Mouse (Mus musculus) cerebellum, postnatal 10 days (tissue): Measurements from ENCODE around the gene Lgi2.

Experiments used
- DNase-seq, 2 experiments: peaks; one replicate each; pipeline ENCODE4 v3.0.0; 2021; ENCODE audit warnings: mixed read lengths in 2 of 2

The Lgi2 gene

DNA sequence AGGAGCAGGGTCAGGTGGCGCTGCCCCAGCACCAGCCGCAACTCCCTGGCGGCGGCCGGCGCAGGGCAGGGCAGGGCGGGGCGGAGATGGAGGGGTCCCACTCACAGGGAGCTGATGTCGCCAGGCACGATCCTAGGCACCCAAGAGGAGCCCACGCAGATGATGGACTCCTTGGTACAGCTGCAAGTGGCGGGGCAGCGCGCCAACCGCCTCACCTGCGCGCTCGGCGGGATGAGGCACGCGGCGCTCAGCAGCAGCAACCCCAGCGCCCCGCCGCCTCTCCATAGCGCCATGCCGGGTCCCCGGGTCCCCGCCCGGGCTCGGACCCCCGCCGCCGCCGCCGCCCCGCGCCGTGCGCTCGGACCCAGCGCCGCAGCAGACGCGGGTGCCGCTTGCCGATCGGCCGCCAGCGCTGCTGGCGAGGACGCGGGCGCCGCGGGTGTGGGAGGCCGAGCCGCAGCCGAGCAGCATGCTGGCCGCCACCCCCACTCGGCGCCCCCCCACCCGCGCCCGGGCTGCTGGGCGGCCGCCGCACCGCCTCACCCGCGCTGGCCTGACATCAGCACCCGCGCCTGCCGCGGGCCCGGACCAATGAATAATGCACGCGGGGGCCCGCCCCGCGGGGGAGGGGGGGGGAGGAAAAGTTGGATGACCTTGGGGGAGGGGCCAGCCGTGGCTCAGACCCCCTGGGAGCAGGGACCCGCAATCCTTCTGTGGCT lies at the start of gene Lgi2:
Lgi2 (minus strand) TSS at position 650 of the 719 bp plus-strand sequence.
- DNase-seq, result peak; percentile 72 to 75

DNA sequence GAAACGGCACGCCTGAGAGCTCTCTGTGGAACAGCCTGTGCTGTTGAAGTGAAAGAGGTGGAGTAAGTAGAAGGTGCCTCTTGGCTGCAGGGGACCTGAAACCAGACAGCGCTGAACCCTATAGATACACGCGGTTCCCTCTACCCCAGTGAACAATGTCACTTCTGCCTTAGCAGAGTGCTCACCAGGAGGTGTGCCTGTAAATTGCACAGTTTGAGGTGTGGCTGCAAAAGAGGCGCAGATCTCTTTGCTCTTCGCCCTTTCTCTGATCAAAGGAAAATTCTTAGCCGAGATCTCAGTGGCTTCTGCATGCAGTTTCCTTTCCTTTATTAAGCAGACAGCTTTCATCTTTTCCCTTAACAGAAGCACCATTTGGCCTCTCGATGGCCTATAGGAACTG lies 49.2 kb upstream of the Lgi2 start:
- no peak for DNase-seq

DNA sequence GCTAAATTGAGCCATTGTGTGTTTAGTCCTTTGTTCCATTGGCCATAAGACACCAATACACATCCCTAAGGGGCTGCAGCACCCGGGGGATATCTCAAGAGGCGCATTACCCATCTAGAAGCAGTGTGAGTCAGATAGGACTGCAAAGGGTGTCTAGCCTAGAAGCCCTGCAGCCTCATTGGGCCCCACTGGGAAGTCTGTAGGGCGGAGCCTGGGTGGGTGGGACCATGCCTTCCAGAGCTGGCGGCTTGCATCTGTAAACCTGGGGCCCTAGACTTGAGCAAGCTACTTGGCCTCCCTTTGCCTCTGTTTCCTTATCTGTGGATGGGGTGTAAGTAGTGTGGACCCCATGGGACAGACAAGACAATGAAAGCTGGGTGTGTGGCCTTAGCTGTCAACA lies 48.4 kb upstream of the Lgi2 start:
- DNase-seq, result no peak

DNA sequence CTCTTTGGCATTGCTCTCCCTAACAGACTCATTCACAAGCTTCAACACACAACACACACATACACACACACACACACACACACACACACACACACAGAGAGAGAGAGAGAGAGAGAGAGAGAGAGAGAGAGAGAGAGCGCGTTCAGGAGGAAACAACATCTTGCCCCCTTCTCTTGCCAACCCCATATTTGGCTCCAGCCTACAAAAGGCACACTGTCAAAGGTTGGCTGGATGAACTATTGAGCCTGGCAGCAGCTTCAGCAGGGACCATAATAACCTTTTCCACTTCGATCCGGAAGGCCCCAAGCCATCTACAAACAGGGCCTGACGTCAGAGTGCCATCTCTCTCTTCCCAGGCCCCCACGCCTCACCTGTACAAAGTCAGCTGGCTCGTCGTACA lies 46.5 kb upstream of the Lgi2 start:
- peak; percentile 59 to 71 for DNase-seq

DNA sequence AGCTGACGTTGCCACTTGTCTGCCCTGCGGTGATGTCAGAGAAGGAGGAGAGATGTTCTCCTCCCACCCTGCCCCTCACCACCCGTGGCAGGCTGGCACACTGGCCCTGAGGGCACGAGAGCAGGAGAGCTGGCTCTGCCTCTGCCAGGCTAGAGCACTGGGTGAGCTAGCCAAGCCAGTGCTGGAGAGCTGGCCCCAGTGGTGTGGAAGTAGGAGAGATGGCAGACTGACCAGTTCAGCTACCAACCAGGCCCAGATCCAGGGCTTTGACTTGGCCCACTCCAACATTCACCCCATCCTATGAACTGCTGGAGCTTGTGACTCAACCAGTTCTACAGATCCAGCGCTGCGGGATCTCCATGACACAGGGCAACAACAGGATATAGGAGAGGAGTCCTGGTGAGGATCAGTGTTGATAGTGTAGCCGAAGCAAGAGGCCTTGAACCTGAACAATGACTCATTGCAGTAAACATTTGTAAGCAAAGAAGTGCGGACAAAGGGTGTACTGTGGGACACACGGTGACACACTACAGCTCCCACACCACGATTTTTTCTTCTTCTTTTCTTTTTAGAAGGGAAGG lies 45.1 kb upstream of the Lgi2 start:
- DNase-seq, result peak; percentile 47 to 68

DNA sequence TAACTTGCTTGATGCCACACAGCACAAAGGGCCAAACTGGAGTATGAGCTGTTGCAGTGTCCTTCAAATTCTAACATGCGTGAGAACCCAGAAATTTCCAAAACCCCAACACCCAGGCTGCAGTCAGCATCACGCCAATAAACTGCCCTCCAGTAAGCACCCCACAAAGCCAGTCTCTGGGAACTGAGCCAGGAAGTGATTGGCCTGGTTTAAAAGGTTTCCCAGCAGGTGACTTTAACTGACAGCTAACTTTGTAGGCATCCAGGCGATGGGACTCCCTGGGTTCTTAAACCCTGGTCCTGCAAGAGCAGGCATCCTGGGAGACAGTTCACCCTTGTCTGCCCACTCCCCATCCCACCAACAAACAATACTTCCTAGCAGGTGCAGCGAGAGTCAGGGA lies 44.0 kb upstream of the Lgi2 start:
- DNase-seq, result peak; percentile 47 to 49

DNA sequence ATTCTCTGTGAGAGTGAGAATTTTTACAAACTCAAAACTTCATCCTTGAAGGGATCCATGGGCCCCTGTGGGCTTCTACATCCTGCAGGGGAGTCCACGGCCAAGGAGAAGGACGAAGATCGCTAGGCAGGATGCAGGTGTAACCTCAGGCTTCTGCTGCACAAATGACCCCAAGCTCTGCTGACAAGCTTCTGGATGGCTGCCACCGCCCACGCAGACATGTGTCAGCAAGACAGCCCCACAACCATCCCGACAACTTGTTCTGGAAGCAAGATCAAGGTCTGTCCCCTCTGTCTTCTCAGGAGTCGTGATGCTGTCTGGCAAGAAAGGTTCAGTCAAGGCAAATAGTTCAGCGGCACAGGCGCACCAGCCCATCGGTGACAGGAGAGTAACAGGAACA lies 43.4 kb upstream of the Lgi2 start:
- peak; percentile 53 to 69 for DNase-seq

DNA sequence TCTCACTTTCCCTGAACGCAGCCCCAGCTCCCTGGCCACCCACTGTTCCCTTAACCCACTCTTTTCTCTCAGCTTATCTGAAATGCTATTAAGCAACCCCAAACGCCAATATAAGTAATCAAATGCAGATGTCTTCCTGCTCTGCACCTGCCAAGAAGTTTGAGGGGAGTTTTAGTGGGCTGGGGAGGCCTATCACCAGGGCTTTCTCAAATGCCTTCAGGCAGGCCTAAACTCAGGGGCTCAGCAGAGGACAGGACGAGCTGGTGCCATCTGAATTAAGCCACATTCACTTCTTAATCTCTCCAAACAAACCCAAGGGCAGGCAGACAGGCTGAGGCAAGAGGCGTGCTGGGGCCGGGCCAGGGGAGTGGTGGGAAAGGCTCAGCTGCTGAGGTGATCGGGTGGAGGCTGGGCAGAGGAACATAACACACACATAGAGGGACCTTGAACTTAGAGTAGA lies 38.4 kb upstream of the Lgi2 start:
- DNase-seq, result no peak

DNA sequence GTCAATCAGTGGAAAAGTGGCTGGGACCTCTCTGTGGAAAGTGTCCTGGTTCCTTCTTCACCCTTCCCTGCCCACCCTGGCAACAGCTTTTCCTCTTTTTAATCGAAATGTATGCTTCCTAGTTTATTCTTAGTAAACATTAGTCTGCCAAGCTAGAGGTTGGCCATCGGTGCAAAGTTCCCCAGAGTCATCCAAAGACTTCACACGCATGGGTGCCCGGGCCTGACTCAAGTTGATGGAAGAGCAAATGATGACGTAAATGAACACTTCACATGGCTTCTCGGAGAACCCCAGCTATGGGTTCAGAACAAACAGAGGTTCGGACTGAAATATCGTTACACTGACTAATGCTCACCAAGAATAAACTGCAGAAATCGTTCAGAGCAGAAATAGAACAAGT lies 24.4 kb upstream of the Lgi2 start:
- no peak for DNase-seq

DNA sequence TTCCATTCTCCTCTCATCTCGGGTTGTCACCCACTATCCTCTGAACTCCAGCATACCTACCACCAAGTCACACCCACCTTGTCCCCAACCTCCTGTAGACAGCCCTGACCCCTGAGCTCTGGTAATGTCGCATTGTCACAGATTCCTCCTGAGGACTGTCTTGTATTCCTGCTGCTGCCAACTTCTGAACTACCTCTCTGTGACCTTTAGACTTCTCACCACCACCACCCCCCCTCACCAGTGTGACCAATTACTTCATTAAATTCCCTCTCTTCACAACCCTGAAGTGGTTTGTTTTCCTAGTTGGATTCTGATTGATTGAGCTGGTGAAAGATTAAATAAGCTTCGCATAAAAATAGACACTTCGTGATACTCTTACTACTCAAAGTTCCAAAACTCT lies 22.4 kb upstream of the Lgi2 start:
- DNase-seq, result no peak

DNA sequence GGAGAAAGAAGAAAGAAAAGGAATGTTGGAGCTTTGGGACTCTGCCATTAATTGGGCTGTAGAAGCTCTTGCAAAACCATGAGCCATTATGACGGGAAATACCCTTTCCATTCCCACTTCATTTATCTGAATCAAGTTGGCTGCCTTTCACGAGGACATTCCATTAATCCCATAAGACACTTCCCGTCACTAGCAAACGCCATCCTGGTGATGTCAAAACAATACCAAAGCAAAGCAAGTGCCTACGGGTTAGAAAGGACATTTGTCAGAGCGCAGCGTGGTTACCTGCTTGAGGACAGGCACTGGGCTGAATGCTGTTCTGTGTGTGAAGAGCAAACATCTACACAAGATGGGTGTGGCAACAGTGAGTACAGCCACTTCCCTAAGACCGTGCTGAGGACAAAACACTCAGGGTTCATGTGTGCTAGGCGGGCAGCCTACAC lies 21.1 kb upstream of the Lgi2 start:
- DNase-seq, result no peak

DNA sequence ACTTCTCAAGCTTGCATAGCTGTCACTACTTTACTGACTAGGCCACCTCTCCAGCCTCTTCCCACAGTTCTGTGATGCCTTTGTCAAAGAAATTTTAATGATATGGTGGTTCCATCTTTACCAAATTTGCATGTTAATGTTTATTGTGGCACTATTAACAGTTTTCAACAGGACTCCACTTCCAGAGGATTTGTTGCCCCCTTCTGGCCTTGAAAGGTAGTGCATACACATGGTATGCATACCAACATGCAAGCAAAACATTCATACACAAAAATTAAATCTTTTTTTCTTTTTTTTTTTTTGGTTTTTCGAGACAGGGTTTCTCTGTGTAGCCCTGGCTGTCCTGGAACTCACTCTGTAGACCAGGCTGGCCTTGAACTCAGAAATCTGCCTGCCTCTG lies 6.3 kb upstream of the Lgi2 start:
- DNase-seq, result peak; percentile 11 to 33

DNA sequence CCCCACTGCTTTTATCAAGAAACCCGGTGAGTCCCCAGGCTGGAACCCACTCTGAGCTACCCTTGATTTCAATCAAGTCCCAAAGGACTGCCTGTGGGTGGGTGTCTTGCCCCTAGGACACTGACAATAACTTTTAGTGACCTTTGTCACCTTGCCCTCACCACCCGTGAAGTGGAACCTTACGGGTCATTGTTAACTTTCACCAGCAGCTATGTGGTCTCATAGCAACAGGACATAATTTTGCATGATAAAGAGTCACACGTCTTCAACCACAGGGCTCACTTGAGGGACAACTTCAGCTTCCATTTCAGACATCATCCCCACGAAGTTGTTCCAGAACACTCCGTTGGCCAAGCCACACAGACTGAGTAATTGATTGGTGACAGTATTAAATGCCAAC lies 4.5 kb upstream of the Lgi2 start:
- no peak for DNase-seq

DNA sequence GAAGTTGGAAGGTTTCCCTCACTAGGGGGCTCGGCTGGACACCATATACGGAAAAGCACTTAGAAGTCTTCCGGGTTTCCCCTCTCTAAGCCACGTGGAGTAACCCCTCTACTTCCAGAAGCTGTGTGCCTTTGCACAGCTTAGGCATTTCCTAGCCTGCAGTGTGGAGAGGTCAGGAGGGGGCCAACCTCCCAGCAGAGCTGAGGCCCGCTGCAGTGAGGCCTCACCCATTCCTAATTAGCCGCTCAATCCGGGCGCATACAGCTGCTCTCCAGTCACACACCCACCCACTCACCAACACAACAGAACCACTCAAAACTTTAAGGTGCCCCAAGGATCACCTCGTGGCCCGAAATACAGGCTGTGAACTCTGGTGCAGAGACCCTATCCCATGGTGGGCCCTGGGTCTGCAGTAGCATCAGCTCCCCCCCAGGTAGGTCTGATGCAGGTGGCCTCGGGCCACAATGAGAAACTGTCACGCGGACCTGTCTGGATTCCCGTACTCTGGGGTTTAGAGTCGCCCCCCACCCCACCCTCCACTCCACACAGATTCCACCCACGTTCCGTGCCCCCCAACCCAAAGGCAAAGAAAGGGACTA lies 949 bp downstream of the Lgi2 start:
- DNase-seq, result no peak

DNA sequence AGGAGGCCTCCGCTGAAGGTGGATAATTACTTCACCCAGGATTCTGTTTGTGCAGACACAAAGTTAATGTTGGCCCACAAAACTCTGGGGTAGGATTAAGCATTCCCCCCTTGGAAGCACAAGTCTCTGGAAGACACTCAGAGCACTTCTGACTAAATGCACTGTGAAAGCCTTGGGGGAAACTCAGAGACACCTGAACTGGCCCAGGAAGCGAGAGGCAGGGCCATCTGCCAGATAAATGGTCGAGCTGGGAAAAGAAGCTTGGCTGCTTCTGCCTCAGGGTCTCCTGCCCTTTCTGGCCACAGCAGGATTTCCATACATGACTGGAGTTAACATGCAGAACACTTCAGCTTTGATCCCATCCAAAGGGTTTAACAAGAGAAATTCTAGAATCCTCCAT lies 1.9 kb downstream of the Lgi2 start:
- DNase-seq, result peak; percentile 15 to 20

DNA sequence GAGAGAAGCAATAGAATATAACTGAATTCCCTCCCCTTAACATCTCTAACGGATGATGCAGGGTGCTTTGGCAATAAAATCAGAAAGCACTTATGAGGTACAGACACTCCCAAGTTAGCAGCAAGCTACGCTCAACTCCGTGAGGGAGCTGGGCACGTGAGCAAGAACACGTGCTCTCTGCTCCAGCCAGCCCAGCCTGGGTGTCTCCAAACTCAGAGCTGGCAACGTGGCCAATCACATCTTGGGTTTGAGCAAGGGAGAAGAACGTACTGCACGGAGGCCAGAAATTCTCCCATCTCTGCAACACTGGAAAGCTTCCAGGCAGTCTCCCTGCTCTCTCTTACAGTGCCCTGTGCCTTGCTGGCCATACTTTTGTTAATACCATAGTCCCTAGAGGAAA lies 6.0 kb downstream of the Lgi2 start:
- DNase-seq, result peak; percentile 31 to 43

DNA sequence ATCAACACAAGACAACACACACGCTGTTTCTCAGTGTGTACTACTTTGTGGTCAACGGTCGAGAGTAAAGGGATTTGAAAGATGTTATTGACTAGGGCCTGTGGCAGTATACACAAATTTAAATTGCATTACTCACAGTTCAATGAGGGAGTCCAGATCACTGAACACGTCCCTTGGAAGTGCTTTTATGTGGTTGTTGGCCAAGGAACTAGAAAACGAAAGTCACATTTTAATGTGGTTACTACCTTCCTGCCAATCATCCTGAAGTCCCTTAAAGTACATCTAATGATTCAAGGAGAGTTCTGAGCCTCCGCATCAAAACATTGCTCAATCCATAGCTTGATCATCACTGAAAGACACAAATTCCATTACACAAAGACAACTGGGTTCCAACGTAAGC lies 10.7 kb downstream of the Lgi2 start:
- DNase-seq, result no peak

DNA sequence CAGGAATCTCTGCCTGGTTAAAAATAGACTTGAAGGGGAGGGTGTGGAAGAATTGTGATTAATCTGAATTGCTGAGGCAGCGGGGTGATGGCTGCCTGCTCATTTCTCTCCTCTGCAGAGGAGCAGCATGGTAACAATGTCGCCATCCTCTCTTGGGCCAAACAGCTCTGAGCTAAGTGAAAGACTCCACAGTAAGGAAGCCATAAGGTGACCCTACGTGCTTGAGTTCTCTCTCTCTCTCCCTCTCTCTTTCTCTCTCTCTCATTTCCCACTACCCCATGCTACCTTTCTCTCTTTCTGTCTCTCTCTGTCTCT lies 15.0 kb downstream of the Lgi2 start:
- no peak for DNase-seq

DNA sequence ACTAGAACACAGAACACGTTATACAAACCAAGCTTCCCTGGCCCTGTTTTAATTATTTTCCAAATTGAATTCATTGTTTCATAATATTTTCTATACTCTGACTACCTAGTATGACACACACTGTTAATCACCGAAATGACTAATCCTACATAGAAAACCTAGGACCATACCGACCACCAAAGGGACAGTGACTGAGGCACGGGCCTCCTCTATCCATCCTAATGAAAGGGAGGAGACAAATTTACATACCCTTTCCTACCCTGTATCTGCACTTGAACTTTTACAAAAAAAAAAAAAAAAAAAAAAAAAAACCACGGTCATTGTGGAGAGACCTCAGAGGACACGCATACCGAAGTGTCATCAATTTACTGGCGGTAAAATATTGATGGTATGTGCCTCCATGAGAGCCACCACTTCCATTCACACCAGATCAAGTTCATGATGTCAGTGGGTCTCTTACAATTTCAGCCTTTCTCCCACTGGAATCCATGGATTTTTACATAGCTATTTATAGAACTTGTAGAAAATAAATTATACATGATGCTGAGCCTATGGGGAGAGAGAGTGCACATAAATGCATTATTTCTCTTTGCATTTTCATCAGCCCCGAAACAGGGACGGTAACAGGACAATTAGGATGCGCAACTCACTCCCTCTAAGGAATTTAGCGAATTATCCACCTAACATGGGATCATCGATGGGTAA lies 15.5 kb downstream of the Lgi2 start:
- no peak for DNase-seq

DNA sequence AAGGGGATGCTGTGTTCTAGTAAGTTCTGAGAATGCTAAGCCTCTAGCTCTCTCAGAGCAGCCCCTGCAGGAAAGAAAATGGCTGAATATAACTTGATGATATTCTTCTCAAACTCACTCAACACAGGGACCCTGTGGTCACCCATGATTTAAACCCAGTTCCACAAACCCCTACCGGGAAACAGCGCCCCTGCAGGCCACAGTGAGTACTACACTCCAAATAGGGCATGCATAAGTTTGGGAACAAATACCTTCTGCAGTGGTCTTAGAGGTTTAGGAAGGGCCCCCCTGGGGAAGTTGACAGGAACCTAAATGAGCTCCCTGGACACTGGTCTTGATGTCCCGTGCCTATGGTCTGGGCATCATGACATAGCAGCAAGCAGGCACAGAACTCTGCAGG lies 19.3 kb downstream of the Lgi2 start:
- DNase-seq, result peak; percentile 29 to 49

DNA sequence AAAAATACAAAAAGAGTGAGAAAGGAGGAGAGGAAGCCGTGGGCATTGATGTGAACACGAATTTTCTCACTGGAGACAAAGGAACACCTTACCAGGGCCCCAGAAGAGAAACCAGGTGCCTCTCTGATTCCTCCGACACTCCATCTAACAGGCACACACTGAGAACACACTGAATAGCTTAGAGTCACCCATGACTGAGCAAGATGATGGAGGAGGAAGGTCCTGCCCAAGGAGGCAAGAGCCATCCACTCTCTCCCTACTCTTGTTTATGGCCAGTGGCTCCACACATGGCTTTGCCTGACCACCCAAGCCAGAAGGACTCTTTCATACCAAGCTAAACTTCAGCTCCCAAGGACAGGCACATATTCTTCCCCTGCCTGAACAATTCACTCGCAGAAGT lies 22.5 kb downstream of the Lgi2 start:
- no peak for DNase-seq

DNA sequence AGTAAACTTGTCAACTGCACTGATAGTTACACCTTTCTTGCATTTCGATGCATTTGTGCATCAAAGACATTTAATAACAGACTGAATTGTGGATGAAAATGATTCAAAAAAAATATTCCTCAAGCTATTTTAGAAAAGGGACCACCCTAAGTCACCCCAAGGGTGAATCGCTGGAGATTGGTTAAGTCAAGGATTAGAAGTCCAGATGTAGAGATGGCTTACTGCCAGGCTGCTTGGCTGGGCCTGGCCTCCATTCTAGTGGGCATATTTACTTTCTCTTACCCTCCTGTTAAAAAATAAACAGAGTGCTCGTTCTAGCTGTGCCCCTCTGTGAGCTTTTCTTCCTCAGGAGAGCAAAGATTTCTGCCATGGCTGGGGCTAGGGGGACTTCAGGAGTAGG lies 26.1 kb downstream of the Lgi2 start:
- DNase-seq, result peak in 1 of 2 experiments; percentile 33

DNA sequence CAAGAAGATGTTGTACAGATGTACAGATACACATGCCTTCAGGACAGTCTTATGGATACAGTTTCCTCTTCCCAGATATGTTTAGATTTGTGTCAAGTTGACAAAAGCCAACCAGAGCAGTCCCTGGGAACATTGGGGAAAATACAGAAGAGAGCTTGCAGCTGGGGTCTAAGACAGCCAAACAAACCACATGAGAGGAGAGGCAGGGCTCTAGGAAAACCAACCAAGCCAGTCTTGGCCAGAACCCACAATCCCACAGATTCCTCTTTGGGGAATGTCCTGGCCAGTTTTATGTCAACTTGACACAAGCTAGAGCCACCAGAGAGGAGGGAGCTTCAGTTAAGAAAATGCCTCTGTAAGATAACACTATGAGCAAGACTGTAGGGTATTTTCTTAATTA lies 26.8 kb downstream of the Lgi2 start:
- no peak for DNase-seq

DNA sequence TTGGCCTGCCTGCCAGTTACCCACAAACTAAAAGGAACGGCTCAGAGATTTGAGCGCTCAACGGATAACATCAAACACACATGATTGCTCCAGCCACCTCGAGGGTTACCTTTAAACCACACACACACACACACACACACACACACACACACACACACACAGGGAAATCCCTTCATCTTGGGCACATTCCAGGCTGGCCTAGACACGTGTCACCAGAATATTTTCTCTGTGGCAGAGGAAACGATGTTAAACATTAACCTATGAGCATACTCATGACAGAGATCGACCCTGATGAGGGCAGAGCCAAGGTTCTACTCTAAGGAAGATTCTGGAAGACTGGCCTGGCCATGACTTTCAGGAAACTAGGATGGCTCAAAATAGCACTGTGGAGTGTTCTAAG lies 29.2 kb downstream of the Lgi2 start:
- no peak for DNase-seq
